Mouse (Mus musculus) inflammation-experienced regulatory T-cells, adult 6 months (primary cell): ENCODE results near the gene Copb1. TPM values are rescaled to one million over a fixed set of nuclear protein-coding genes. Genes with fewer than 3 reads are reported as not detected.
"Not testable (repeated sequence)": the region's sequence is repeated elsewhere in the genome, so short reads cannot be mapped to it uniquely, and the experiment has no call there.

Experiments used
- ATAC-seq: one replicate; pipeline ENCODE4 v1.8.0; 2017
- polyA plus RNA-seq, 3 experiments: library from polyadenylated mRNA; unstranded; fragments of 100-300 nt; shearing (Covaris generic); gene quantifications; one replicate each; pipeline ENCODE4 v1.2.1; 2017

Copb1 gene
- polyA plus RNA-seq, 3 experiments from 2014 or later, result 114 to 150 (median 118) TPM

GRCm38 (mm10) chr7:114216908-114217307 lies 37.6 kb downstream of the Copb1 start:
- no peak for ATAC-seq

DNA sequence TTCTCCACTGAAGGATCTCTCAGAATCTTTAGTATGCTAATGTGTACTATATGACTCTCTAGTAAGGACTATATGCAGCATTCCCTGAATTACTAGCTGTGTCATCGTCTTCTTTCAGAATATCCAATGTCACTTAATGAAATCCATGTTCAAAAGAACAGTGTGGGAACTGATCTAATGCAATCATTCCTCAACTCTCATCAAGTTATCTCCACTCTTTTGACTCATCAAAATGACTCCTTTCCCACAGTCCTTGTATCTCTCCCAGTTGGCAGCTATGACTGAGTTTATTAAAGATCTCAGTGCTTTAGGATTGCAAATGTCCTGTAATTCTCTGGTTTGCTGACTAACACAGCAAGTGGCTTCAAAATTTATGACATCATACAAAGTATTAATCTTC lies 40.1 kb downstream of the Copb1 start:
- no peak for ATAC-seq

DNA sequence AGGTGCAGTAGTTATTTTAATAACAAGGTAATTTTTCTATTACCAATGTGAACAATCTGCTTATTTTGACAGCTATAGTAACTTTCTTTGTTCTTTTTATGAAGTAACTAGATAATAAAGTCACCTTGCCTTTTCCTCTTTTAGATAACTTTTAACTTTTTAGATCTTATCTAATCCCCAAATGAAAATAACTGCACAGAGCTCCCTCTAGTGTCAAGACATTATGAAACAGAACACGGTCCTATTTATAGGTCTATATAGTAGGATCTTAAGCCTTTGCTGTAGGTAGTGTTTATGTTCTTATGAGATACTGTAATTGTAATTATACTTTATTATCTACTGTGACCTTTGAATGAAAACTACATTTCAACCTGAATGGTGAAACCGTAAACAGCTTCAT lies 41.0 kb downstream of the Copb1 start:
- peak; percentile 80 for ATAC-seq

DNA sequence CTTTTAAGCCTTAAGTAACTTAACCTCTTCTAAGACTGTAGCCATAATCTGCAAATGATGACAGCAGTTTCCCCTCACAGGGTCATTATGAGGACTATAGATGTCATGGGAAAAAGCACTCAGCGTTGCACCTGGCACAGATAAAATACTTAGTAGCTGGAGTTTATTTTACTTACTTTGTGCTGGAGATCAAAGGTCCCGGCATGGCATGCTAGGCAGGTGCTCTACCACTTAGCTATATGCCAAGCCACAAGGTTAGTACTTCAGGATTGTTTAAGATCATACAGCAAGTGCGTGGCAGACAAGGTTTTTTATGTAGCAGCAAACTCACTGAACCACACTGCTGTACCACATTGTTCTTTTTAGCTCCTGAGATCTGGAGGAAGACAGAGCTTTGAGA lies 43.9 kb downstream of the Copb1 start:
- ATAC-seq, result no peak

DNA sequence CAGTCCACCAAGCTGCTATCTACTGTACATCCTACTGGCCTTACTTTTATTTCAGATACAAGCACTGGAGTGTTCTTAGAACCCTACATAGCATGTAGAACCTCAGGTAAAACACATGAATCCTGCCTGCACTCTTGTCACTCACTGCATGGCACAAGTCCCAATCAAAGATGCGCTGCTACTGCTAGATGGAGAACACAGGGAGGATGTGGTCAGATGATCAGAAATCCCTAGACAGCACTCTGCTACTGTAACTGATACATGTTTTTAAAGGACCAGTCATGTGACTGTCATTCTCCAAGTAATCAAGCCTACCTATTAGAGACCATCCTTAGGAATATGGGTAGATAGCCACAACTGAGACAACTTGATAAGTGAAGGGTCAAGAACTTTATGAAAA lies 44.7 kb downstream of the Copb1 start:
- peak; percentile 33 for ATAC-seq

- no peak for ATAC-seq
These were observed 50.8 kb downstream of the Copb1 start for GRCm38 (mm10) chr7:114203491-114204359.

DNA sequence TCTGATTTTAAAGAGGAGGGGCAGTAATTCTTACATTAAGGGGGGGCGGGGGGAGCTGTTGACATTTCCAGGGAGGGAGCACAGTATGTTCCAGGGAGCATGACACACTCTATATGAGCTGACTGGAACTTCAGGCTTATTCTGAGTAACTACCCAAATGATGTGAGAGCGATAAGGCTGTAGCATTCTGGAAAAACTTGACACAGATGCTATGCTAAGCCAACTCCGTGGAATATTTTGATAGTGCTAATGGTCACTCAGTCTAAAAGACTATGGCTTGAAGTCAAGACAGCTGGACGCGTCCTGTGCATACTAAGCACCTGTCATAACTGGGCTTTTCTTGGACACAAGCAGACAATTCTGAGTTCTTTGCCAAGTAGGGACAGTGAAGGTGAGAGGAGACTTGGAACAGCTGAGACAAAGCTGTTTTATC lies 51.5 kb downstream of the Copb1 start:
- no peak for ATAC-seq

- no peak for ATAC-seq
These were observed 53.9 kb downstream of the Copb1 start for GRCm38 (mm10) chr7:114200651-114201050.

- ATAC-seq, result no peak
These were observed 54.9 kb downstream of the Copb1 start for GRCm38 (mm10) chr7:114199428-114200110.

GRCm38 (mm10) chr7:114198252-114198651 lies 56.3 kb downstream of the Copb1 start:
- no peak for ATAC-seq

- ATAC-seq, result not testable (repeated sequence)
These were observed 57.9 kb downstream of the Copb1 start for GRCm38 (mm10) chr7:114196588-114196987.

DNA sequence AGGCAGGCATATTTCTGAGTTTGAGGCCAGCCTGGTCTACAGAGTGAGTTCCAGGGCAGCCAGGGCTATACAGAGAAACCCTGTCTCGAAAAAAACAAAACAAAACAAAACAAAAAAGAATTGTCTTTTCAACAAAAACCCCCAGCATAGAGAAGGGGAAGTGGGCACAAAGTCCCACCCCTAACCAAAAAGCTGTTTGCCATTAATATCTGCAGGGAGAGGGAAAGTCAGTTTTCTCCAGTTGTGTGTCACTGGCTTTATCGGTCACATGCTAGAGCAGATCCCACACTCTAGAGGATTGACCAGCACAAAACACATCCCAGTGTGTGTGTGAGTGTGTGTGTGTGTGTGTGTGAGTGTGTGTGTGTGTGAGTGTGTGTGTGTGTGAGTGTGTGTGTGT lies 59.7 kb downstream of the Copb1 start:
- not testable (repeated sequence) for ATAC-seq

DNA sequence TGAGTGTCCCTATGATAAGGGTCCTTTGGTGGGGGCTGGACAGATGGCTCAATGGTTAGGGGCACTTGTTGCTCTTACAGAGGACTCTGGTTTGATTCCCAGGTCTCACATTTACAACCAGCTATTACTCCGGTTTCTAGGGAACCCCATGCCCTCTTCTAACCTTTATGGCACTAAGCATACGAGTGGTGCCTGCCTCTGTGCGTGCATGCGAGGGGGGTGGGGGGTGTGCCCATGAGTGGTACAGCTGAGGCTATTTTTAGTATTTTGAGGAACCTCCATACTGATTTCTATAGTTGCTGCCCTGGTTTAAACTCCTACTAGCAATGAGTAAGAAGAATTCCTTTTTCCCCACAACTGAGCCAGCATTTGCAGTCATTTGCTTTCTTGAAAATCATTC lies 60.3 kb downstream of the Copb1 start:
- no peak for ATAC-seq

- no peak for ATAC-seq
These were observed 61.0 kb downstream of the Copb1 start for GRCm38 (mm10) chr7:114193284-114194067.

- no peak for ATAC-seq
These were observed 61.9 kb downstream of the Copb1 start for GRCm38 (mm10) chr7:114192581-114192980.

DNA sequence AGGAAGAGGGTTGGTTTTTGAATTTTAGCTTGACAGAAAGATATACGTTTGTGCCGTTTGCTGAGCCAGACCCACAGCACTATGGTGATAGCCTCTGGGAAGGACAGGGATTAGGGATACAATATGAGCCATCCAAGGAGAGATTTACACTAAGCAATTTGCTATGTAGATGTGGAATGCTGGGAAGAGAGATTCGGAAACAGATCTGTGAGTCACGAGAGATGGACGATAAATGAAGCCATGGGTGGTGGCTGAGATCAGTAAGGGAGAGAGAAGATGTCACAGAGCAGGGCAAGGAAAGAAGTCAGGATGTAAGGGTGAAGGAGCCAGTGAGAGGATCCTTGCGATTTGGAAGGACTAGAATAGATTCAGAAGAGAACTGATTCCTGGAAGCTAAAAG lies 71.1 kb downstream of the Copb1 start:
- ATAC-seq, result no peak

DNA sequence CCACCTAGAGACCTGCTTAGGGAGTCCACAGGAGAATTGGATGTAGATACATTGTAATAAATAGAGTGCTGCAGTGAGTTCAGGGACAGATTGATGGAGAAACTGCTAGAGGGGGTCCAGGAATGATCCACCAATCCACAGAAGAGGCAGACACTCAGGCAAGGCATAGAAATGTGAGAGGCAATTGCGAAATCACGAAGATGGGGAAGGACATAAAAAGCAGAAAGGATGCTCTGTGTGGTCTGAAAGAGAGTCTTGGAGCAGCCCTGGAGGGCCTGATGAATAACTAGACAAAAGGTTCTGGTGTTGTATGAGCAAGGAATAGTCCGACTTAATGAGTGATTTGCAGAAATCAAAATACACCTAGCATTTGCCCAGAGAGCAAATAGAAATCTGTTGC lies 71.8 kb downstream of the Copb1 start:
- no peak for ATAC-seq

- no peak for ATAC-seq
These were observed 73.1 kb downstream of the Copb1 start for GRCm38 (mm10) chr7:114181391-114181790.

- no peak for ATAC-seq
These were observed 77.9 kb downstream of the Copb1 start for GRCm38 (mm10) chr7:114176588-114176987.

DNA sequence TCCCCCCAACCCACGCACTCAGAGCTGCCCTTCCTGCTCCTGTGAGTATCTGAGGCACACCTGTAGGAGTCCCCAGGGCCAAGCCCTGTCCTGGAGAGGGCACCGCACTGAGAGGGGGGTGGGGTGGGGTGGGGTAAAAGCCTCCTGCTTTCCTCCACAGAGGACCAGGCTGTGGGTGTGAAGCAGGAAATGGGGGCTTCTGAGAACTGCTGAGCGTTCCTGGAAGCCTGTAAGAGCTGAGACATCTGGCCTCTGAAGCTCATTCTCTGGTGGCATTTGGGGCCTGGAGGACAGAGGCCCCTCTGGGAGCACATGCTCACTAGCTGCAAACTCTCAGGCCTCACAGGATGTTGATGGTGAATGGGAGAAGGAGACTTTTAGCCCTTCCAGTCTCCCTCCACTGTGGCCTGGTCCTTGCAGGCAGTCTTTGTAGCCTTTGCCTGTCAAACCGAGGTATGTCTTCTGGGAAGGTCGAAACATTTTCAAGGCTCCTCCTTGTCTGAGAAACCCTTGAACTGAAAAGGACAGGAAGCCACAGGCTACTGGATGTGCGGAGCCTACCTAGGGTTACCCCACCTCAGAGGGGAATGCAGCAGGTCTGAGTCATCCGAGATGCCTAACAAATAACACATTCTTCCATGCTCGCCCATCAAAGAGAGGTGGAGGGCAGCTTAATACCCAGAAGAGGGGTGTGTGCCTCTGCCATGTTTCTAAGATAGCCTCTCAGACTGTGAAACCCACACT lies 83.0 kb downstream of the Copb1 start:
- peak; percentile 68 for ATAC-seq

DNA sequence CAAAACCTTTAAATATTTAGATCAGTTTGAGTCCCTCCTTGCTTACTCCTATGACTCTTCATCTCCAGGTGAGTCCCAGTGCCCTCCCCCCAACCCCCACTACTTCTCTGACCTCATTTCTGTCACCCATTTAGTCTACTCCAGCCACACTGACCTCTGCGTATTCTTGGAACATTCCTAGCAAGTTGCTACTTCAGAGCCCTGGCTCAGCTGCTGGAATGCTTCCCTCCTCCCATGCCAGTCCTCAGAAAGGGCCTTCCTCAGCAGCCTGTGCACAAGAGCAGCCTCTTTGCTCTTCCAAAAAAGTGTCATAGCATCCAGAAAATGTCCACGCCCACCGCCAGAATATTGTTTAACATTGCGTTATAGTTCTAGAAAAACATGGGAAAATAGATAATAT lies 84.5 kb downstream of the Copb1 start:
- ATAC-seq, result no peak

DNA sequence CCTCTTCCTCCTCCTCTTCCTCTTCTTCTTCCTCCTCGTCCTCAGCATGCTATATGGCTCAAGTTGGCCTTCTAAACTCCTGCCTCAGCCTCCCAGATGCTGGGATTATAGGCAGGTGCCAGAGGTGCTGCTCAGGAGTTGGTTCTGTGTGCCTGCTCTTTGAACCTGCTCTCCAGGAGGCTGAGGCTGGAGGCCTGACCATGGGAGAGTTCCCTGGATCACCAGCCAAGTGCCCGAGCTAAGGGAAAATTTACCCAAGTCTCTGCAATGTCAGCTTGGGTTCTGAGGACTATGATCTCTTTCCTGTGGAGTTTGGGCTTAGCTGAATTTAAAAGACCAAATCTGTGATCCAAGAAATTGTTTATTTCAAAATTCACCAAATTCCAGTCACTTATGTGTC lies 85.1 kb downstream of the Copb1 start:
- no peak for ATAC-seq
